Mouse (Mus musculus) neural tube, embryonic 15.5 days (tissue): ENCODE measurements around the gene Grik3. TPM values are rescaled to one million over a fixed set of nuclear protein-coding genes. Genes with fewer than 3 reads are reported as not detected.

Source experiments
- ATAC-seq: fragments of 200-750 bp; cut with Nextera tagmentation; 2 replicates; pipeline ENCODE4 v1.8.0; 2017; ENCODE audit warnings: mild to moderate bottlenecking, moderate TSS enrichment, moderate library complexity; ENCODE audit not compliant: low FRiP score
- H3K27ac ChIP-seq: fragments of 300-500 bp; sonication (generic); replicated peaks from 2 replicates; pipeline ENCODE4 v1.5.1; 2015; ENCODE audit warnings: mild to moderate bottlenecking, inconsistent platforms
- H3K27me3 ChIP-seq: fragments of 300-500 bp; sonication (generic); replicated peaks from 2 replicates; pipeline ENCODE4 v1.6.1; 2015; ENCODE audit warnings: inconsistent platforms
- H3K36me3 ChIP-seq: fragments of 300-500 bp; sonication (generic); 2 replicates; pipeline ENCODE4 v1.6.1; 2015; ENCODE audit warnings: inconsistent platforms
- H3K4me1 ChIP-seq: fragments of 300-500 bp; sonication (generic); 2 replicates; pipeline ENCODE4 v1.6.1; 2015; ENCODE audit warnings: inconsistent platforms
- H3K4me2 ChIP-seq: fragments of 300-500 bp; sonication (generic); 2 replicates; pipeline ENCODE4 v1.6.1; 2015; ENCODE audit warnings: inconsistent platforms, mild to moderate bottlenecking, moderate library complexity
- H3K4me3 ChIP-seq: fragments of 300-500 bp; sonication (generic); replicated peaks from 2 replicates; pipeline ENCODE4 v1.5.1; 2015; ENCODE audit warnings: mild to moderate bottlenecking, inconsistent platforms
- H3K9ac ChIP-seq: fragments of 300-500 bp; sonication (generic); replicated peaks from 2 replicates; pipeline ENCODE4 v1.6.1; 2015; ENCODE audit warnings: mild to moderate bottlenecking, inconsistent platforms
- H3K9me3 ChIP-seq: fragments of 300-500 bp; sonication (generic); replicated peaks from 2 replicates; pipeline ENCODE4 v1.6.1; 2016; ENCODE audit warnings: inconsistent platforms
- WGBS: fragments of 180-500 bp; shearing (Covaris S2); methylation state at CpG from one replicate; pipeline ENCODE4 v1.1.7; 2015; ENCODE audit warnings: mixed read lengths; 5-methylcytosine and 5-hydroxymethylcytosine counted together
- polyA plus RNA-seq: library from polyadenylated mRNA; unstranded; fragments of >200 nt; fragmentation: Nextera tagmentation; extraction: Ambion mirVana; gene quantifications from 2 replicates; pipeline ENCODE4 v1.2.1, GENCODE M21; 2015

Grik3 gene
- polyA plus RNA-seq, 1 experiment from 2014 or later = 4.4 TPM

DNA sequence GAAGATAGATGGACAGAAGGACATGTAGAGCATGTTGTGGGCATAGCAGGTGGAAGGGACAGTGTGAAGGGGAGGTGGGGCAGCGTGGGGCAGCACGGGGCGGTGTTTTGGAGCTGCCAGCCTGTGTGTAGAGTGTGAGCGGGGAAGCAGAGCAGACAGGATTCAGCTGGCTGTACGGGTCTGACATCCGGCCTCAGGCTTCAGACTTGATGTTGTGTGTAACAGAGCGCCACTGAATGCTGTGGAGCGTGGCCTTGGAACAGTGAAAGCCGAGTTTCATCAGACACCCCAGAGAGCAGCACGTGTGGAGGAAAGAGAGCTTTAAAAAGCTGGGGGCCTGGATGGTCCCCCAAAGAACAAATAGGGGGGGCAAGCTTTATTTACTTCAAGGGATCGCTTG lies 144.5 kb downstream of the Grik3 start:
- Histone ChIP-seq H3K27ac (no peak overlapping the region), H3K4me1 (0 out of 2 replicates have a peak, but pooled peaks cover 5% of the 10 kb centered on the region), H3K4me2 (no peak overlapping the region), H3K4me3 (no peak overlapping the region), H3K36me3 (no peaks in the 10 kb centered on the region), H3K9ac (no peak overlapping the region), H3K27me3 (no peaks in the 10 kb centered on the region), H3K9me3 (no peaks in the 10 kb centered on the region)
- WGBS = 73% methylated on average over 11 of the region's 11 CpGs
- ATAC-seq = no peak

DNA sequence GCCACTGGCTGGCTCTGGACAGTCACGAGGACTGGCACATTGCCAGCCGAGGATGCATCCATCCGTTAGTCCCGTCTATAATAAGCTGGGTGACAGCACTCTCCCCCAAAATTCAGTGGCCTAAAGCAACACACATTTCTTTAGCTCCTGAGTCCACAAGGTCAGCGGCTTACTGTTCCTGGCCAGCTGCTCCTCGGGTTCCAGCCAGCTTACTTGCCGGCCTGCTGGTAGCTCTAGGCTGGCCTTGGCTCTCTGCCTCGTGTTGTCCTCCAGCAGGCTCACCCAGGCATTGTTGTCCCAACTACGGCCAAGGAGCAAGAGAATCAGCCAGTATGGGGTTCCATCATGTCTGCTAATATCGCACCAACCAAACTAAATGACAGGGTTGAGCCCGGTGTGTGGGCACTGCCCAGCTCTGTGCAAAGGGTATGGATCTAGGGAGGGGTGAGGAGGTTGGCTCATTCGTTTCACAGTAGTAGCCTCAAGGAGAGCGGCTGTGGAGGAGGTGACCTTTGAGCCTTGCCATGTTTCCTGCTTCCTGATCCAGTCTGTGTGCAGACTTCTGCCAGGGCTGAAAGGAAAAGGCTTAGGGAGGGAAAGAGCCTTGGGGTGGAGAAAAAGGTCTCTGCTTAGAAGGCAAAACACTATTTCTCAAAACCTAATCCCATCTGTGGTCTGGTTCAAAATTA lies 146.3 kb downstream of the Grik3 start:
- no peak for ATAC-seq
- no peaks in the 10 kb centered on the region for H3K27me3 ChIP-seq
- H3K4me3 ChIP-seq = no peak overlapping the region
- H3K9me3 ChIP-seq = no peaks in the 10 kb centered on the region
- H3K36me3 ChIP-seq = no peaks in the 10 kb centered on the region
- no peak overlapping the region for H3K9ac ChIP-seq
- 0 out of 2 replicates have a peak, but pooled peaks cover 4% of the 10 kb centered on the region for H3K4me1 ChIP-seq
- 65% methylated on average over 13 of the region's 13 CpGs for WGBS
- no peak overlapping the region for H3K27ac ChIP-seq
- no peak overlapping the region for H3K4me2 ChIP-seq

- Histone ChIP-seq H3K27me3 (no peaks in the 10 kb centered on the region; the same call in 1 of the 2 replicates), H3K36me3 (no peaks in the 10 kb centered on the region), H3K27ac (no peak overlapping the region), H3K4me1 (0 out of 2 replicates have a peak, but pooled peaks cover 4% of the 10 kb centered on the region), H3K9me3 (no peaks in the 10 kb centered on the region), H3K4me3 (no peak overlapping the region), H3K4me2 (no peak overlapping the region), H3K9ac (no peak overlapping the region)
- ATAC-seq = no peak
- 75% methylated on average over 13 of the region's 13 CpGs for WGBS
Observed at GRCm38 (mm10) chr4:125637364-125637763, 146.9 kb downstream of the Grik3 start.

DNA sequence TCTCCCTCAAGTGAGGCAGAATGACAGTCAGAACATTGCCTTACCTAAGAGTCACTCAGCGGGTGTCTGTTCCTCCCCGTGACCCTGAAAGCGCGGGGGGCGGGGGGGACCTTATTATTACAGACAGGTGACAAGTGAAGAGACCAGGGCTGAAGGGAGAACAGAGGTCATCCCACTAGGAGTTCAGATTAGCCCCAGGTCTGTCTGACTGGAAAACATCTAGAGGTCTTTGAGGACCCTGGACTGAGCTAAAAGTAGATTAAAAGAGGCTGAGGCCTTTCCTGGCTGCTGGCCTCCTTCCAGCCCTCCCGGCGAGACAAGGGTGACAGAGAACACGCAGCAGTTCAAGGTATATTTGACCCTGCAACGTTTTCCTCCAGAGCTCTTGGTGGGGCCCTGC lies 150.0 kb downstream of the Grik3 start:
- ATAC-seq = no peak
- H3K27me3 ChIP-seq = peaks cover 15% of the 10 kb centered on the region
- no peaks in the 10 kb centered on the region for H3K36me3 ChIP-seq

GRCm38 (mm10) chr4:125640921-125641663 lies 150.6 kb downstream of the Grik3 start:
- H3K9me3 ChIP-seq = no peaks in the 10 kb centered on the region
- H3K27ac ChIP-seq = no peak overlapping the region
- 80% methylated on average over 15 of the region's 15 CpGs for WGBS
- H3K9ac ChIP-seq = no peak overlapping the region
- no peak overlapping the region for H3K4me2 ChIP-seq
- peaks cover 21% of the 10 kb centered on the region for H3K4me1 ChIP-seq
- peaks cover 18% of the 10 kb centered on the region for H3K27me3 ChIP-seq
- no peak overlapping the region for H3K4me3 ChIP-seq
- ATAC-seq = no peak
- no peaks in the 10 kb centered on the region for H3K36me3 ChIP-seq

More for the DNA sequence above, 150.0 kb downstream of the Grik3 start:
- H3K4me2 ChIP-seq = no peak overlapping the region
- 82% methylated on average over 9 of the region's 9 CpGs for WGBS
- peaks cover 16% of the 10 kb centered on the region for H3K4me1 ChIP-seq
- no peak overlapping the region for H3K9ac ChIP-seq
- no peak overlapping the region for H3K4me3 ChIP-seq
- no peaks in the 10 kb centered on the region for H3K9me3 ChIP-seq
- no peak overlapping the region for H3K27ac ChIP-seq

DNA sequence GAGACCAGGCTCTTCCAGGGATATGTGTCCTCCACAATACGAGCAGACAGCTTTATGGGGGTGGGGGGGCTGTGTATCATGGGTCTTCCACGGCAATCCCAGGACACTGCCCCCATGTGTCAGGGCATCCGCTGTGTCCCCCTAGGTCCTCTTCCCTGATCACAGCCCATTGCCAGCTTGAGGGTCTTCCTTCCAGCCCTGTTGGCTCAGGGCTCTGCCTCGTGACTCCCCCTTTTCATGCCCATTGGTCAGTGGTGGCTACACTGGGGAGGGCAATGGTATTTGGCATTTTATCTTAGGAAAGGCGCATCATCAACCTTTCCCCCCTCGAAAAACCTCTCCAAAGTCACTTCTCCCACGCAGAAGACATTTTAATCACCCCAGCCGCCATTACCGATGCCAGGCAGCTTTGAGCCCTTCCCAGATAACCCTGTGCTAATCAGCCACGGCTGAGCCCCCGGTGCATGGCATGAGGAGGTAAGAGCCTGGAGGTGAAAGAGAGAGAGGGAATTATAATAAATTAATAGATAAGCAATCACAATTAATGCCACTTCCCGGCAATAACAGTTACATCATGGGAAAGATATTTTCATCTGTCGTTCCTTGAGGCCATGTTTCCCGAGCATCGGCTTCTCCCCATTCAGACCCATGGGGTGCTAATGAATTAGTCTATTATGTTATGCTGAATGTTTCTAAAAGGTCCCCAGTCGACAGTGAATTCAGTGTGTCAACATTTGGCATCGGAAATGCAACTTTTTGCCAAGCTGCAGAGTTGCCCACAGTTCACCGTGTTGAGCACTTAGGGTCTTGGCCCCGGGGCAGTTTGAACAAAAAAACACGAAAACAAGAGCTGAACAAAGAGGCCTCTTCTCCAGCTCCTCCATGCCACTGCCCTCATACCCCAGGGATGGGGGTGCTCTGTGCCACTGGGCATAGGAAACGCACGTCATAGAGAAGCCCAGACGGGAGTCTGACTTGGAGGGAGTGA lies 154.4 kb downstream of the Grik3 start:
- Histone ChIP-seq H3K36me3 (no peaks in the 10 kb centered on the region), H3K27ac (peak overlapping the region; percentile 56), H3K4me2 (0 out of 2 replicates have a peak overlapping the region, but pooled peaks have one; percentile 13), H3K27me3 (peaks cover 39% of the 10 kb centered on the region), H3K9me3 (no peaks in the 10 kb centered on the region), H3K4me1 (peaks cover 21% of the 10 kb centered on the region), H3K4me3 (no peak overlapping the region), H3K9ac (no peak overlapping the region)
- 41% methylated on average over 23 of the region's 23 CpGs for WGBS
- 0 out of 2 replicates have a peak, but pooled peaks have one; percentile 30 for ATAC-seq

GRCm38 (mm10) chr4:125651676-125652246 lies 161.3 kb downstream of the Grik3 start:
- no peak overlapping the region for H3K4me3 ChIP-seq
- H3K9ac ChIP-seq = no peak overlapping the region
- H3K27ac ChIP-seq = no peak overlapping the region
- H3K9me3 ChIP-seq = no peaks in the 10 kb centered on the region
- H3K4me1 ChIP-seq = peaks cover 13% of the 10 kb centered on the region
- 38% methylated on average over 24 of the region's 24 CpGs for WGBS
- no peak overlapping the region for H3K4me2 ChIP-seq
- peak; percentile 40; the same call in 1 of the 2 replicates for ATAC-seq
- H3K27me3 ChIP-seq = peaks cover 22% of the 10 kb centered on the region
- H3K36me3 ChIP-seq = no peaks in the 10 kb centered on the region

DNA sequence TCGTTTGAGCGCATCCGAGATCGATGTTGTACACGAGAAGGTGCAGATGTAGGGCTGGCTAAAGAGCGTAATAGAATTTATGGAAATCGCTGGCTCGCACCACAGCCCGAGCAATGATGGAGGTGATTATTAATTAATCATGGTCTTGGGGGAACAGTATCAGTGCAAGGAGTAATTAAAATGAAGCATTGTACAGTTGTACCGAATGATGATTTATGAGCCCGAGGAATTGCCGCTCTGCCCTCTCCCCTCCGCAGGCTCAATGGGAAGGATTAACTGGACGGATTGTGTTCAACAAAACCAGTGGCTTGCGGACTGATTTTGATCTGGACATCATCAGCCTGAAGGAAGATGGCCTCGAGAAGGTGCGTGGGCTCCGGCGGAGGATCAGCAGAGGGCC lies 165.5 kb downstream of the Grik3 start:
- no peaks in the 10 kb centered on the region for H3K36me3 ChIP-seq
- H3K9ac ChIP-seq = no peak overlapping the region
- no peaks in the 10 kb centered on the region for H3K9me3 ChIP-seq
- no peak for ATAC-seq
- WGBS = 53% methylated on average over 19 of the region's 19 CpGs
- no peaks in the 10 kb centered on the region for H3K27me3 ChIP-seq
- no peak overlapping the region for H3K27ac ChIP-seq
- H3K4me2 ChIP-seq = no peak overlapping the region
- peaks cover 12% of the 10 kb centered on the region for H3K4me1 ChIP-seq
- no peak overlapping the region for H3K4me3 ChIP-seq

DNA sequence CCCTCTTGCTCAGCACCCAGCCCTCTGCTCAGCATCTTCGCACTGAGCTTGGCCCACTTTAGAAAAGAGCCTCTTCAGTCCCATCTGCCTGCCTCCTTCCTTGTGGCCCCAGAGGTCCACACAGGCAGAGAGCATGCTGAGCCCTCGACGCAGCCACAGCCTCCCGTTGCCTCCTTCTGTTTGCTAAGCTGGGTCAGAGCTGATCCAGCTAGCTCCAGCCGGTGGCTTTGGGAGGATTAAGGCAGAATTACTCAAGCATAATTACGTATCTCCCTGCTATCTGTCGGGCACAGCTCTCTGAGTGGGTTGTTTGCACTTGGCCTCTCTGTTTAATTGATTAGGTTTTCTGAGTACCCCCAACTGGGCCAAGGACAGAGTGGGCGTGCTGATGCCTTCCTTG lies 167.9 kb downstream of the Grik3 start:
- H3K27ac ChIP-seq = no peak overlapping the region
- no peak for ATAC-seq
- no peaks in the 10 kb centered on the region for H3K36me3 ChIP-seq
- no peak overlapping the region for H3K9ac ChIP-seq
- peaks cover 16% of the 10 kb centered on the region for H3K4me1 ChIP-seq
- H3K4me3 ChIP-seq = no peak overlapping the region
- H3K27me3 ChIP-seq = no peaks in the 10 kb centered on the region
- H3K4me2 ChIP-seq = no peak overlapping the region
- WGBS = 61% methylated on average over 8 of the region's 8 CpGs
- H3K9me3 ChIP-seq = no peaks in the 10 kb centered on the region

DNA sequence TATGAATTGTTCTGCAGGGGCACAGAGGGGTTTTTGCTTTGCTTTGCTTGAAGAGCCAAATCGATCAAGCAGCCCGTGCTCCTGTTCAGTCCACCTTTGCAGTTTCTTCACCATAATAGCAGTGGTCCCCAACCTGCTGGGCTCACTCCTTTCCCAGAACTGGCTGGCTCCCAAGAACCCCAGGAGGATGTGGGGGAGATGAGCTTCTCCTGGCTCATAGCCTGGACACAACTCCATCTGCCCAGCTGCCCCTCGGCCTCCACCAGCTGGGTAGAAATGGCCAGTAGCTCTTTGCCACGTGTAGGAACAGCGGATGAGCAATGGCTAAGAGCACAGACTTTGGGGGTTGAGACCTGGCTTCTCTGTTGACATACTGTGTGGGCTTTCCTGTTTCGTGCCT lies 171.5 kb downstream of the Grik3 start:
- Histone ChIP-seq H3K36me3 (no peaks in the 10 kb centered on the region), H3K4me2 (no peak overlapping the region), H3K27ac (no peak overlapping the region), H3K9me3 (no peaks in the 10 kb centered on the region), H3K9ac (no peak overlapping the region), H3K4me1 (peaks cover 26% of the 10 kb centered on the region), H3K27me3 (no peaks in the 10 kb centered on the region), H3K4me3 (no peak overlapping the region)
- ATAC-seq = no peak
- WGBS = 88% methylated on average over 6 of the region's 6 CpGs

- H3K9ac ChIP-seq = no peak overlapping the region
- H3K36me3 ChIP-seq = no peaks in the 10 kb centered on the region
- H3K9me3 ChIP-seq = no peaks in the 10 kb centered on the region
- peaks cover 26% of the 10 kb centered on the region for H3K4me1 ChIP-seq
- WGBS = 35% methylated on average over 8 of the region's 8 CpGs
- no peak overlapping the region for H3K4me2 ChIP-seq
- no peaks in the 10 kb centered on the region for H3K27me3 ChIP-seq
- H3K4me3 ChIP-seq = no peak overlapping the region
- no peak for ATAC-seq
- 0 out of 2 replicates have a peak overlapping the region, but pooled peaks have one; percentile 1 for H3K27ac ChIP-seq
Observed at GRCm38 (mm10) chr4:125663262-125663661, 172.8 kb downstream of the Grik3 start.
